Mouse (Mus musculus): Measurements from ENCODE around the gene Aco1. TPM values are rescaled to one million over a fixed set of nuclear protein-coding genes. Genes with fewer than 3 reads are reported as not detected.
A peak's percentile ranks its signal among the peaks of the same experiment; 100 is the strongest.

Gene Aco1
- total and polyA plus RNA-seq, 3 experiments, result 23.4 to 29.6 (median 28.3) TPM

- H3K27me3 ChIP-seq (ENCODE audit: control insufficient read depth, insufficient read depth, low read length), result no peaks in the 10 kb centered on the region
- TF ChIP-seq POLR2A (IDR thresholded peaks at IDR 0.05; ENCODE audit: insufficient read depth, low read depth, low read length) (no peak), CTCF (IDR thresholded peaks at IDR 0.05) (no peak), EP300 (IDR thresholded peaks at IDR 0.05; ENCODE audit: insufficient read depth, low read depth, low read length) (no peak)
- H3K79me2 ChIP-seq (replicated peaks; ENCODE audit: control insufficient read depth, insufficient read depth, low read length), result no peaks in the 10 kb centered on the region
- 85% methylated on average over 6 of the region's 6 CpGs for WGBS
- H3K36me3 ChIP-seq (ENCODE audit: control insufficient read depth, insufficient read depth, low read length), result no peaks in the 10 kb centered on the region; the same call in 1 of the 2 replicates
- H3K4me3 ChIP-seq, result no peak overlapping the region
- no peak for DNase-seq
- no peak overlapping the region for H3K9ac ChIP-seq (ENCODE audit: low read depth, low read length)
- no peaks in the 10 kb centered on the region for H3K4me1 ChIP-seq (ENCODE audit: control insufficient read depth, insufficient read depth, low read length)
- intact Hi-C loops (cut with DNase I), result no loop called here
- no peak overlapping the region for H3K27ac ChIP-seq
Observed at GRCm38 (mm10) chr4:40234256-40234655, 91.4 kb downstream of the Aco1 start.

GRCm38 (mm10) chr4:40236829-40237228 is 93.9 kb downstream of the Aco1 start:
- no peaks in the 10 kb centered on the region; the same call in 1 of the 2 replicates for H3K36me3 ChIP-seq (ENCODE audit: control insufficient read depth, insufficient read depth, low read length)

GRCm38 (mm10) chr4:40238483-40239408 is 95.9 kb downstream of the Aco1 start:
- TF ChIP-seq POLR2A (IDR thresholded peaks at IDR 0.05; ENCODE audit: insufficient read depth, low read depth, low read length) (no peak), EP300 (IDR thresholded peaks at IDR 0.05; ENCODE audit: insufficient read depth, low read depth, low read length) (no peak), CTCF (IDR thresholded peaks at IDR 0.05) (no peak)
- H3K4me3 ChIP-seq, result peak overlapping the region; percentile 60
- no peaks in the 10 kb centered on the region for H3K79me2 ChIP-seq (replicated peaks; ENCODE audit: control insufficient read depth, insufficient read depth, low read length)
- intact Hi-C loops (cut with DNase I), result loop anchor here (2.0 kb wide), 1 partner anchor 30 kb away; the partner anchor contains the start of genes Smim27 and Topors
- 1% methylated on average over 17 of the region's 17 CpGs for WGBS
- peaks cover 3% of the 10 kb centered on the region for H3K4me1 ChIP-seq (ENCODE audit: control insufficient read depth, insufficient read depth, low read length)
- peak overlapping the region; percentile 81 for H3K9ac ChIP-seq (ENCODE audit: low read depth, low read length)
- peak overlapping the region; percentile 89 for H3K27ac ChIP-seq
- no peaks in the 10 kb centered on the region for H3K27me3 ChIP-seq (ENCODE audit: control insufficient read depth, insufficient read depth, low read length)
- no peaks in the 10 kb centered on the region; the same call in 1 of the 2 replicates for H3K36me3 ChIP-seq (ENCODE audit: control insufficient read depth, insufficient read depth, low read length)
- DNase-seq, result peak; percentile 74 to 78

More at GRCm38 (mm10) chr4:40236829-40237228, 93.9 kb downstream of the Aco1 start:
- no peak overlapping the region for H3K4me3 ChIP-seq
- no peak for TF ChIP-seq POLR2A (IDR thresholded peaks at IDR 0.05; ENCODE audit: insufficient read depth, low read depth, low read length)
- no peak for TF ChIP-seq EP300 (IDR thresholded peaks at IDR 0.05; ENCODE audit: insufficient read depth, low read depth, low read length)
- no peak for TF ChIP-seq CTCF (IDR thresholded peaks at IDR 0.05)
- DNase-seq, result no peak
- no peaks in the 10 kb centered on the region for H3K79me2 ChIP-seq (replicated peaks; ENCODE audit: control insufficient read depth, insufficient read depth, low read length)
- H3K4me1 ChIP-seq (ENCODE audit: control insufficient read depth, insufficient read depth, low read length), result peaks cover 3% of the 10 kb centered on the region
- H3K9ac ChIP-seq (ENCODE audit: low read depth, low read length), result no peak overlapping the region
- intact Hi-C loops (cut with DNase I), result no loop called here
- H3K27ac ChIP-seq, result no peak overlapping the region
- H3K27me3 ChIP-seq (ENCODE audit: control insufficient read depth, insufficient read depth, low read length), result no peaks in the 10 kb centered on the region
- WGBS, result 69% methylated on average over 4 of the region's 4 CpGs

DNA sequence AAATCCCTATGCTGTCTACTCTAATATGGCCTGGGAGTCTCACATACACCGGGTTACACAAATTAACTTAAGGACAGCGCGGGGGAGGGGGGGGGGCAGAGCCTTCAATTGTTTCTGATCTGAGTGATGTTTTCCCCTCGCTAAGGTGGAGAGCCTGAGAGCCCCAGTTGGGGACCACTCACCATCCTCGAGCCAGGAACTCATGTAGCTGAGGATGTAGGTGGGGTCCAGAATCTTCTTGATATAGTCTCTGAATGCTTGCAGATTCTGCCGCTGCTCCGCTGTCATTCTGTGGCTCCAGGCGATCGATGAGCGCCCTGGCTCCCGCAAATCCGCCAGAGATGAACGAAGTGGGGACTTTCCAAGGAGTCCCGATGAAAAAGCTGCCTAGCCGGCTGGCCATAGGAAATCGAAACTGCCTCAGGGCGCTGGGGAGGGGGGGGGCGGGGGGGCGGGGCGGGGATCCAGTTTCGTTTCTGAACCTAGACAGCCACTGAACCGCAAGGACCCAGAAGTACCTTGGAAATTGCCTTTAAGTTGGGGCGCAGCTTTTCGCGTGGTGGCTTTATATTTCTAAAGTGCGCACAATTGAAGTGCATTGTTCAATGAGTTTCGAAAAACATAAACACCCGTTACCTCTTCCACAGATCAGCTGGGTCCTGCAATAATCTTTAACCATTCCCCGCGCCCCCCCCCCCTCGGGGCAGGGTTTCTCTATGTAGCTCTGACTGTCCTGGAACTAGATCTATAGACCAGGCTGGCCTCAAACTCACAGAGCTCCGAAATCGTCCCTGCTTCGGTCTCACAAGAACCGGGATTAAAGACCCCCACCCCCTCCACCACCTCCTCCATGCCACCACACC is 96.8 kb downstream of the Aco1 start, which contains the start of gene Ddx58:
Gene Ddx58 (minus strand): TSS at position 420 of the 863 bp plus-strand sequence.
- peak; percentile 59; the same call in 1 of the 2 replicates for TF ChIP-seq POLR2A (IDR thresholded peaks at IDR 0.05; ENCODE audit: insufficient read depth, low read depth, low read length)
- TF ChIP-seq CTCF (IDR thresholded peaks at IDR 0.05), result no peak
- peak within 1 kb of the TSS; percentile 81 for H3K9ac ChIP-seq (ENCODE audit: low read depth, low read length)
- H3K79me2 ChIP-seq (replicated peaks; ENCODE audit: control insufficient read depth, insufficient read depth, low read length), result no peaks in the 10 kb centered on the region
- H3K27ac ChIP-seq, result peak within 1 kb of the TSS; percentile 89
- no peaks in the 10 kb centered on the region for H3K27me3 ChIP-seq (ENCODE audit: control insufficient read depth, insufficient read depth, low read length)
- intact Hi-C loops (cut with DNase I), result loop anchor here (2.0 kb wide), 1 partner anchor 29 kb away; the partner anchor contains the start of genes Smim27 and Topors
- no peaks in the 10 kb centered on the region; the same call in 1 of the 2 replicates for H3K36me3 ChIP-seq (ENCODE audit: control insufficient read depth, insufficient read depth, low read length)
- H3K4me1 ChIP-seq (ENCODE audit: control insufficient read depth, insufficient read depth, low read length), result peaks cover 3% of the 10 kb centered on the region
- peak within 1 kb of the TSS; percentile 60 for H3K4me3 ChIP-seq
- DNase-seq, result peak; percentile 59 to 72
- 2% methylated on average over 35 of the region's 35 CpGs for WGBS

DNA sequence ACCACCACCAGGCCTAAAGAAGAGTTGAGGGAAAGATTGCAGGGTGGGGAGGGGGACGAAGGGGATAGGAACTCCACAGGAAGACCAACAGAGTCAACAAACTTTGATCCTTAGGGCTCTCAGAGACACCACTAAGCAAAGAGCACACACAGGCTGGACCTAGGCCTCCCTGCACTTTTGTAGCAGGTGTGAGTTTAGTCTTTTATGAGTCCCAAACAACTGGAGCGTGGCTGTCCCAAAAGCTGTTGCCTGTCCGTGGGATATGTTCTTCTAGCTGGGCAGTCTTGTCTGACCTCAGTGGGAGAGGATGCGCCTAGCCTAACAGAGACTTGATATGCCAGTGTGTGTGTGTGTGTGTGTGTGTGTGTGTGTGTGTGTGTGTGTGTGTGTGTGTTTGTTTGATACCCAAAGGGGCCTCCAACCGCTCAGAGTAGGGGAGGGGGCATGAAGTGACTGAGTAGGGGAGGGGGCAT is 97.4 kb downstream of the Aco1 start:
- intact Hi-C loops (cut with DNase I), result no loop called here
- H3K27me3 ChIP-seq (ENCODE audit: control insufficient read depth, insufficient read depth, low read length), result no peaks in the 10 kb centered on the region
- no peaks in the 10 kb centered on the region; the same call in 1 of the 2 replicates for H3K36me3 ChIP-seq (ENCODE audit: control insufficient read depth, insufficient read depth, low read length)
- peaks cover 3% of the 10 kb centered on the region for H3K4me1 ChIP-seq (ENCODE audit: control insufficient read depth, insufficient read depth, low read length)
- no peak overlapping the region; the same call in 1 of the 2 replicates for H3K27ac ChIP-seq
- TF ChIP-seq EP300 (IDR thresholded peaks at IDR 0.05; ENCODE audit: insufficient read depth, low read depth, low read length), result no peak
- TF ChIP-seq CTCF (IDR thresholded peaks at IDR 0.05), result no peak
- TF ChIP-seq POLR2A (IDR thresholded peaks at IDR 0.05; ENCODE audit: insufficient read depth, low read depth, low read length), result no peak
- no peaks in the 10 kb centered on the region for H3K79me2 ChIP-seq (replicated peaks; ENCODE audit: control insufficient read depth, insufficient read depth, low read length)
- H3K9ac ChIP-seq (ENCODE audit: low read depth, low read length), result peak overlapping the region; percentile 64
- no peak overlapping the region; the same call in 1 of the 2 replicates for H3K4me3 ChIP-seq
- 59% methylated on average over 5 of the region's 5 CpGs for WGBS
- DNase-seq, result peak in 1 of 2 experiments; percentile 7
